Mouse (Mus musculus) spleen, postnatal 10 days (tissue): ENCODE measurements around the gene Mmp15.

ENCODE experiments used
- DNase-seq, 2 experiments: peaks; one replicate each; pipeline ENCODE4 v3.0.0; 2021 to 2022; ENCODE audit warnings: low spot score in 2 of 2

The Mmp15 gene

DNA sequence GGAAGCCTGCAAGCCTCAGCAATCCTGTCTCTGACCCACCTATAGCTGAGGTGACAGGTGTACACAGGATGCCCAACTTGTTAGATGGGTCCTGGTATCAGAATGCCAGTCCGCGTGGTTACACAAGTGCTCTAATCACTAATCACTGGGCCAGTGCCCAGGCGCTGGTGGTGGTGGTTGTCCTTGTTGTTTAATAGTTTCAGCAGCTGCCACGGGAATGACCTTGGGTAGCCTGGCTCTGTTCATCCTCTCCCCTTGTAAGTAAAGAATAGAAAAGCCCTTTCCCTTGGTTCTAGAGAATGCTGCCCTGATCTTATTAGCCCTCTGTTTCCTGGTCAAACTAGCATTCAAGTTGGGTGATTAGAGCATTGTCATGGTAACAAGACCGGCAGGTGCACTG lies 10.3 kb upstream of the Mmp15 start:
- DNase-seq: no peak

DNA sequence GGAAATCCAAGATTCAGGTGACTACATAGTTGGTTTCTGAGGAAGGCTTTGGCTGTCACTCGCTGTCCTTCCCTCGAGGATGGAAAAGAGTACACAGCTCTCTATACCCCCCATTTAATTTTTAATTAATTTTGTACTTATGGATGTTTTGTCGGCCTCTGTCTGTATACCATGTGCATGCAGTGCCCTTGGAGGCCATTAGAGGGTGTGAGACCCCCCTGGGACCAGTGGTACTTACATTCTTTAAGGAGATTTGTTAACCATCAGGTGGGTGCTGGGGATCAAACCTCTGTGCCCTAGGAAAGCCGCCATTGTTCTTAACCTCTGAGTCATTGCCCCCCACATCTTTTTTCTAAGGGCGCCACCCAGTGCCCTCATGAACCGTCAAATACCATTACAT lies 7.4 kb upstream of the Mmp15 start:
- DNase-seq: no peak

DNA sequence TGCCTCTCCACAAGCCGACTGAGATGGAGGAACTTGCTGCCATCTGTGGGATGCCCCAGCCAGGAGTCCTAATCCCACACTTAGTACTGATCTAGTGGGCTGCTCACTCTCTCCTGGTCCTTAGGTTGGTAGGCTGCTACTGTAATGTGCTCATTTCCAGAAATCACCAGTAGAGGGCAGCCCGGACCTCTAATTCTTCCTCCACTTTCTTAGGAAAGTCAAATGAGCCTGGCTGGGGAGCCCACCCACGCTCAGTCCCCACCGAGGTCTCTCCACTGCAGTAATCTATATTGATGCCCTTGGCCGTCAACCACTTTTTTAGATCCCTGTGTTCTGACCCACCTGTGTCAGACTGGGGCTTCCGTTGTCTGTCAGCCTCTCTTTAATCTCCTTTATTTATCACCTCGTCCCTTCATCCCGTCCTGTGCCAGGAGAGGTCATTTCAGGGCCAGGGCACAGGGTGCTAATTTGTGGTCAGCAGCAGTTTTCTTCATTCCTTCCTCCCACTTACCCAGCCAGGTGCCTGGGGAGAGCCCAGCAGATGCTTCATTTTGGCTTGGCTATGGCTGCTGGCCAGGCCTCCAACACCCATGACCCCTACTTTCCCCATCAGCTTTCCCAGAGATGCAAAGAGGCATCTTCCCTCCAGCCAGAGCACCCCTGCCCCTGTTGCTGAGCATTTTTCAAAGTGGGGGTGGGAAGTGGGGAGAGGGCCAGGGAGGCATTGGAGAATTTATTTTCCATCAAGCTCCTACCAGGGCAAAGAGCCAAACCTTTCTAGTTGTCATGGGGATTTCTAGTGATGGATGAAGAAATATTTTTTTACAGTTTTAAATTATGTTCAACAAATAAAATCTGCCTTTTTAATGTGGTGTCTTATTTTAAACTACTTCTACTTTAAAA lies 5.2 kb upstream of the Mmp15 start:
- DNase-seq: peak; percentile 45 to 75

DNA sequence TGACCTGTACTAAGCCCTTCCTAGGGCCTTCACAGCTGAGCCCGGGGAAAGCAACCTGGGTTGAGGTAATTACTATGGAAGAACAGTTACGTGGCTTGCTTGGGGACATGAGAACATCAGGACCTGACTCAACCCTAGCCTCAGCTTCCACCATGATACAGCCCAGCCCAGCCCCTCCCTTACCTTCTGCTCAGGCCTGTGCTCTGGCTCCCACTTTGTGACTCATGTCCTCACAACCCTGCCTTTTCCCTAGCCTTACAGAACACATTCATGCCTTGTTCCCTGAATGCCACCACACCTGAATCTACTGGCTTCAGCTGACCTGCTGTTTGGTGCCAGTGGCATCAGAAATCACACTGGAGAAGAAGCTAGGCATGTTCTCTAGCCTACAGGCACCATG lies 3.7 kb upstream of the Mmp15 start:
- DNase-seq: no peak

DNA sequence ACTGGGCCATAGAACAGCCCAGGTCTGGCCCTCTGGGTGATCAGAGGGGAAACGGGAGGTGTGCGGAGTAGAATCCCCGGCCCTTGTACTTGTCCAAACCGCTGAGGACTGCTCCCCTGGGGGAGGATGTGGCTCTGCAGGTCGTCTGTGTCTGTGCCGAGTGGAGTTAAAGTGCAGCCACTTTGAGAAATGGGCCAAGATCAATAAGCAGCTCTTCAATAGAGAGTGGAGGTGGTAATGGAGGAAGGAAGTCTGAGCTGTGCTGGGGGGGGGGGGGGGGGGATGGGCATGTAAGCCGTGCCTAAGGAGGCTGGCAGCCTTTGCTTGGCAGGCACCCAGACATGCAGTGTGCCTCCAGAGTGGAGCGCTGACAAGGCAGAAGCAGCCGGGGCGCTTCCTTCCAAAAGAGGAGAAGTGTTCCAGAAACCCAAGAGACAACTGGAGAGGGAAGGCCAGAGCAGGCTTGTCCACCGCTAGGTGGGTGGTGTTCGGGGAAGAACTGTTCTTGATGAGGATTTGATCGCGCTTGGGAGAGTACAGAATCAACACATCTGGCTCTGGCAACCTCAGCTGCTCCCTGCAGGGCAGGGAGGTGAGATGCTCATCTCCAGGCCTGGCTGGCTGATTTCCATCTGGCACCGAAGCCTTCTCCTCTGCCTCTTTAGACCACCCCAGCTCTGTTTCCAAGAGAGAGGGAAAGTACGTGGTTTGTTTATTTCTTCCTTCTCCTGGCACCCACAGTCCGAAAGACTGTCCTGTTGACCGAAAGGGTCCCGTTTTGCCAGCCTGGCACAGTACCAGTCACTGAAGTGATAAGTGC lies 3.0 kb upstream of the Mmp15 start:
- no peak for DNase-seq

DNA sequence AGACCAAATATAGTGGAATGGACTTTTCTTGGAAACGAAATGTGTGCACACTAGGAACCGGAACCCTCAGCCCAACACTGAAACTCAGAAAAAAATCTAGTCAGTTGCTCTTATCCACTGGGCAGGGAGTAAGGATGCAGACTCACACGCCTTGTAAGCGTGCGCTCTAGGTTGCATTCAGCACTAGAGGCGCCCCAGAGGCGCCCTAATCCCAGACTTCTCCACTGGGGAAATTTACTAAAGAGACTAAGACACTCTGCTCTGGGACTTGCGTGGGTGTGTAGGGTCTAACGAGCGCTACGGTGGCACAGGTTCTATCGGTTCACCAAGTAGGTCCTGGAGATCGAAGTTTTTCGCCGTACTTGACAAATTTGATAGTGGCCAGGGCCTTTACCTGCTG lies 607 bp upstream of the Mmp15 start:
- no peak for DNase-seq

DNA sequence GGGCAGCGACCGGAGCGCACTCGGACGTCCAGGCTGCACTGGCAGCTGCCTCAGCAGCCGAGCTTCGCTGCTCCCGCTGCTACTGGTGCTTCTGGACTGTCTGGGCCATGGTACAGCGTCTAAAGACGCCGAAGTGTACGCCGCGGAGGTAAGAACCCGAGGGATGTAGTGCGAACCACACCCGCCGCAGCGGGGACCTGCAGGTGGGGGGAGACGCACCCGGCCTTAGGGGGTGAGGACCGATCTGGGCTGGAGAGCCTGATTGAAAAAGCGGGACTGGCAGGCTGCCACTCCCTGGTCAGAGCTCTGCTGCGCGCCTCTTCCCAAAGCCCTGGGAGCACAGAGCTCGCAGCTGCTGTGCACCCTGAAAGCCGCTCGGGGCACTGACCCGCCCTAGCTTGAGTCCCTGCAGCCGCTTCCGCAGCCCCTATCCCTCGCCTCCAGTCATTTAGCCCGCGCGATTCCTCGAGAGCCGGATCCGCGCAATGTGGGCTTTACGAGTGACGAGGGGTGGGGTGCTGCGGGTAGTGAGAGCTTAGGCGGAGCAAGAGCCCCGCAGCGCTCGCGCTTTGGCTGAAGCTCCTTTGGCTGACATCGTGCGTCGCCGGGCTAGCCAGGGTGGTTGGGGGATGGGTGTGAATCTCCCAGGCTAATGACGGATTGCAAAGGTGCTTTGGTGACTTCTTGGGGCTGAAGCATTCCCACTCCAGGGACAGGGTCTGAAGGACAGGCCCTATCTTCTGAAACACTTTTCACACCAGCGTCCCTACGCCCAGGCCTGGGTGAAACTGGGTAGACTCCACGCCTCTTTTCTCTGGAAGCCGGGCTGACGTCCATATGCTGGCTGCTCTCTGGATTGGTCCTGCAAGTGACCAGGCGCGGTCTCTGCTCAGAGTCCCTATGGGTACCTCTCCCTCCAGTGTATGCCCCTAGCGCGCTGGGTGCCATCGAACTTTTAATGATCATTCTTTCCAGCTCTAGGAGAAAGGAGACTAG lies 1.1 kb downstream of the Mmp15 start:
- no peak for DNase-seq

DNA sequence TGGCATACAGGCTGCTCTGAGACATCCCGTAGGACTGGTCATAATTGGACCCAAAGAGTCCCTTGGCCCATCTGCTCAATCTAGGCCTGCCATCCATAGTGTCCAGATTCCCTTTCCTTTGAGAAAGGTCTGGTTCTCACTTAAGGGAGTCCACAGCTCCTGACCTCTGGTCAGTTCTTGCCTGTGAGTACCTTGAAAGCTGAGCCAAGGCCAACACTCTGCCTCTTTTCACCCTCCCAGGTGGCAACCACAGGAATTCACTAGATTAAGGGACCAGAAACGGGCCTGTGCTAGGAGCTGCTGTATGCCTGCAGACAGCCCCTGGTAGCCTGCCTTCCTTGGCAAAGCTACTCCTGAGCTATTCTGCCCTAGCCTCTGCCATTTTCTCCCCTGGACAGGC lies 2.5 kb downstream of the Mmp15 start:
- no peak for DNase-seq

DNA sequence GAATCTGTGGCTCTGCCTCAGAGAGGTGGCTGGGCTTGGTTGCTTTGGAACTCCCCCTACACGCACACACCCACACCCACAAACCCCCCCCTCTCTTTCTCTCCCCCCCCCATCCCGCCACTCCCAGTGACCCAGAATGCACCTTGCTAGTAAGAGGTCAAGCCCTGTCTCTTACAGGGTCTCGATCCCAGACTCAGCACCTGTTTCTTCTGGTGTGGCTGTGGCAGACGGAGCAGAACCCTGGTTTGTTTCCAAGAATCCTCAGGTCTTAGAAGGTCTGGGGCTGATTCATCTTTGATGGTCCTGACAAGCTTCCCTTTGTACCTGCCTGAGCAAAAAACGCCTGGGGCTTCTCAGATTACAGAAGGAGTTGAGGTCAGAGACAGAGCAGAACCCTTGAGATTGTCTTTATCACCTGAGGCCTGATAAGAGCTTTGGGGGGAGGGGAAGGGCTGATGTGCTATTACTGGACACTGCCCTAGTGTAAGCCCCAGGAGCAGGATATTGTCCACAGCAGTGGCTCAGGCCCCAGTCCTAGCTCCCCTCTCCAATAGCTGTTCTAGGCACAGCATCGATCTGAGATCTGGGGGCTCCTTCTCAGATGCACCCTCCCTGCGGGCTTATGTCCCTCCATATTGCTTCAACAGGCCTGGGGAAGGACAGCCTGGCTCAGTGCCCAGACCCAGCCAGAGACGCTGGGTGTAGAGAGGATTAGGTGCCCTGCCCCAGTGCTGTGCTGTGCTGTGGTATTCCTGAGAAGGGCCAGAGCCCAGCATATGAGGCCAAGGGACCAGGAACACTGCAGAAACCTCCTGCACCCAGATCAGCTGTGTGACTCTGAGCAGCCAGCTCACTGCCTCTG lies 6.7 kb downstream of the Mmp15 start:
- DNase-seq: no peak

DNA sequence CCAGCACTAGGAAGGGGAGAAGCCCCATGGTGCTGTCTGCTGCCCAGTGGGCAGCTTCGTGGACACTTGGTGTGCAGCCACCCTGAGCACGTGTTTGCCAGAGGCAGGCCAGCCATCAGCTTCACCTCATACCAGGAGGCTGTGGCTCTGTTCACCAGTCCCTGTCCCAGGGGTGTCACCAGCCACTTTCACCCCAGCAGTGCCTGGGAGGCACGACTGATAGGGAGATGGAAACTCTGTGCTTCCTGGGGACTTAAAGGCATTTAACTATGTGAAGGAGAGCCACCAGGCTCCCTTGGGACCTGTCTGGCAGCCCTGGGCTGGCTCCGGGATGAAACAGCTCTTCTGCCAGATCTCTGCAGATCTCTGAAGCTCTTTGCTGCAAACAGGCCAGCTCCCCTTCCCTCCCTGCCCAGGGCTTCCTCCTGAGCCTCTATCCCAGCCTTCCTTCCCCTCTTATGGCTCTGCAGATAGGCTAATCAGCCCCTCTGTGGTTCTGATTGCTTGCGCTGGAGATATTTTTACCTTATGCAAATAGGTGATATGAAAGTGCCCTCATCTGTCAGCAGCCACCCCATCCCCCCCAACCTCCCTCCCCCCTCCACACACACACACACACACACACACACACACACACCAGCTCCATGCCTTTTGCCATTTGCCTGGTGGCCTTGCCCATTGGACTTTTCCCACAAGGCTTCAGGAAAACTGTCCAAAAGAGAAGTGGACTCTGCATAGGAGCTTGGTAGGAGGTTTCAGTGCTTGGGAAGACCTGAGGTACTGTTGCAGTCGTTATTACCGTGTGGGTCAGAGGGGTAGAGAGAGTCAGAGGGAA lies 8.3 kb downstream of the Mmp15 start:
- DNase-seq: no peak

DNA sequence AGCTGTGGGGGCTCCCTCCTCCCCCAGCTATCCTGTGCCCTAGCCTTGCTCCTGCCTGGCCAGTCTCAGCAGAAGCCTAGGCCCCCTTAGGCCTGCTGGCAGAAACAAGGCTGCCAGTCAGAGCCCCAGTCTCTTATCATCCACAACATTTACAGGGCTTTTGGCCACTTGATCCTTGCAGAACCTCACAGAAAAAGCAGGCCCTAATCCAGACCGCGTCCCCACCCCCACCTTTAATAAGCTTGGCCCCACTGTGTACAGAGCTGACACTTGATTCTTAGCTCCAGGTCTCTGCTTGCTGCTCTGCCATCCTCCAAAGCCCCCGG lies 8.9 kb downstream of the Mmp15 start:
- DNase-seq: no peak

DNA sequence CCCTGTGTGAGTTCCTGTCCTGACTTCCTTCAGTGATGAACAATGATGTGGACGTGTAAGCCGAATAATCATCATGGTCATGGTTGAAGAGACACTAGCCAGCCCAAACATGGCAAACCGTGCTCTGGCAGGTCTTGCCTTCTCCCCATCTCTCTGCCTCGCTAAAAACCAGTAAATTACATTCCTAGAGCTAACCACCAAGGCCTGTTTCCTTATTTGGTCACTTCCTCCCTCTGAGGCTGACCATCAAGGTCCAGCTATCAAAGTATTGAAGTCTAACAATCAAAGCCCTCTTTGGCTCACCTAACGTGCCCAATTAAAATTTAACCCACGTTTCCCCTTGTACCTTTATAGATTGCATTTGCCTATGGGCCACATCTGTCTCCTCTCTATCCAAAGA lies 10.2 kb downstream of the Mmp15 start:
- DNase-seq: no peak

DNA sequence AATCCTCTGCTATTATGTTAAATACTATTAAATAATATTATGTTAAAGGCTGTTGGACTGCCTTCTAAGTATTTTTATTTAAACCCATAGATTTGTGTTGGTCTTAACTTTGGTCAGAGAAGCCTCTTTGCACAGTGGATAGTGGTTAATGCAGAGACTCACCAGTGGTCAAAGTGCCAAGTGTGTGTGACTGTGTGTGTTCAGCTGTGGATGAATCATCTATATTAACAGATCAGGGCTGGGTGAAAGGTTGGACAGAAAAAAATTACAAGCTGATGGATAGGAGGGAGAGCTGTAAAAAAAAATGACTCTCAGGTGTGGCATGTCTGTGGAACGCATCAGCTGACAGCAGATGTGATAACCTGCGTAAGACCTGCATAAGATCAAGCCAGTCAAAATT lies 11.8 kb downstream of the Mmp15 start:
- no peak for DNase-seq

DNA sequence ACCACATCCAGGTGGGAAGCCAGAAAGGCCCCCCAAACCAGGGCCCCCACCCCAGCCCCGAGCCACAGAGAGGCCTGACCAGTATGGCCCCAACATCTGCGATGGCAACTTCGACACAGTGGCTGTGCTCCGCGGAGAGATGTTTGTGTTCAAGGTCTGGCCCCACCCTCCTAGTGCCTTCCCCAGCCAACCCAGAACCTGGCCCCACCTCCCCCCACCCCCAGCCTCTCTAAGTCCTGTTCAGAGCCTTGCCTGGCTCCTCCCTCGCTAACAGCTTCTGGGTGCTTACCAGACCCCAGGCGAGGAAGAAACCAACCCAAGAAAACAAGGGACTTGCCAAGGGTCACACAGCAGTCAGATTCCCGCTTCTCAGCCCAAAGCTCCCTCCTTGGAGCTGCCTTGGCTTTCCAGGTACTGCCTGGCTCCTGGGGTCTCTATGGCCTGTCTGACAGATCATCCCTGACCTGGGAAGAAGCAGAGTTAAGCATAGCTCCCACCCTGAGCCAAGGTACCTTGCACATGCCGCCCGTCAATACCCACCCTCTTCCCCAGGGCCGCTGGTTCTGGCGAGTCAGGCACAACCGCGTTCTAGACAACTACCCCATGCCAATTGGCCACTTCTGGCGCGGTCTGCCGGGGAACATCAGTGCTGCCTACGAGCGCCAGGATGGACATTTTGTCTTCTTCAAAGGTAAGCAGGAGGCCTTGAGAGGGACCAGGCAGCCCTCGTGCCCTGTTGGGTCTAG lies 17.7 kb downstream of the Mmp15 start:
- DNase-seq: no peak

DNA sequence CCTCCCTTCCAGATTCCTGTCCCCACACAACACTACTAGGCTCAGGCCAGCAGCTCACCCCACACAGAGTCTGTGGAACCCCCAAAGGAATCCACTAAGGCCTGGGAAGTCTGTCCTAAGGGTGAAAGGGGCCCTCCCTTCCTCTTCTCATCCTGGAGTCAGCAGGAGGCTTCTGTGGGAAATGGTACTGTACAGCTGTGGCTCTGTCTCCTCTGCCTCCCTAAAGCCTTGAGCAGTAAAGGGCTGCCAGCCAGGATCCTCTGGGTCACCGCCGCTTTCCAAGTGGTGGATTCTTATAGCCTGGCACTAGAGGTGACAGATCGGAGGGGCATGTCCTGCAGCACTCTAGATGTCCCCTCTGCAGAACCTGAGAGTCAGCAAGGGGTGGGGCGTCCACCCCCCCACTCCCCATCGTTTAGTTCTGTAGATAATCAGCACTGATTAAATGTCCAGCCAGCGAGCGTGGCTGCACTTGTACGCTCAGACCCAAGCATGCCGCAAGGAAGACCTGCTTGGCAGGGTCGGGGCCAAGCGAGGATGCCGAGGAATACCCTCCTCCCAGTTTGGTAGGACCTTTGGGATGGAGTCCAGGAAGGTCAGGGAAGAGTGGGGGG lies 21.4 kb downstream of the Mmp15 start:
- DNase-seq: no peak

DNA sequence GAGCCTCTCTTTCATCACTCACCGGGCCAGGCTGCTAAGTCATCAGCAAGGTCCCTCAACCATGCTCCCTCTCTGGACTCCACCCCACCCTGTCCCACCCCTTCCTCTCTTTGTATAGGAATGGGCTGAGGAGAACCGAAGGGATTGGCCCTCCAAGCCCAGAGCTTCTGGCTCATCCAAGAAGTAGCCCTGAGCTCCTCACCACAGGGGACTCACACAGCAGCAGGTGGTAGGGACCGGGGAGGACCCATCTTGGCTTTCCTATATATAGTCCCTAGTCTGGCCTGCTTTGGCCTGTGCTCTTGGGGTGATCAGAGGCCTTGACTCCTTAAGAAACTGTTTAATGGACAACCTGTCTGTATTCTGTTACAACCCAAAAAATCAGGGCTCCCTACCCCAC lies 22.4 kb downstream of the Mmp15 start:
- no peak for DNase-seq

DNA sequence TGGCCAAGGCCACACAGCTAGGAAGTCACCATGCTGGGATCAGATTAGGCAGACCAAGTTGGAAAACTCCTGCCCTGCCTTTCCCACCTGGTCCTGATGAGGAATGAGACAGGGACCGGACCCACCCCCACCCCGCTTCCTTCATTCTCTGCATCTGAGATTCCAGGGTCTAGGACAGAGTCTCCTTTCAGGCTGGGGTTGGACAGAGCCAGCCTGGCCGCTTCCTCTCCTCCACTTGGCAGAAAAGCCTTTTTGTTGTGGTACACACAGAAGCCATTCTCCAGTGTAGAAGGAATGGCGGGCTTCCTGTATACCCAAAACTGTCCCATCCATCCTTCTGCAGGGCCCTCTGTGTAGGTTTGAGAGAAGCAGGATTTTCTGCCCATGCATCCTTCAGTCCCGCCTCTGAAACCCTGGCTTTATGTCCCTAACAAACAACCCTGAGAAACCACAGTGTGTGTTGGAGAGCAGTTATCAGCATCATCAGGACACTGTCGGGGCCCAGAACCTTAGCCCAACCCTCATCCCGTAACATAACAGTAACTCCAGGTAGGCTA lies 23.4 kb downstream of the Mmp15 start:
- DNase-seq: no peak

DNA sequence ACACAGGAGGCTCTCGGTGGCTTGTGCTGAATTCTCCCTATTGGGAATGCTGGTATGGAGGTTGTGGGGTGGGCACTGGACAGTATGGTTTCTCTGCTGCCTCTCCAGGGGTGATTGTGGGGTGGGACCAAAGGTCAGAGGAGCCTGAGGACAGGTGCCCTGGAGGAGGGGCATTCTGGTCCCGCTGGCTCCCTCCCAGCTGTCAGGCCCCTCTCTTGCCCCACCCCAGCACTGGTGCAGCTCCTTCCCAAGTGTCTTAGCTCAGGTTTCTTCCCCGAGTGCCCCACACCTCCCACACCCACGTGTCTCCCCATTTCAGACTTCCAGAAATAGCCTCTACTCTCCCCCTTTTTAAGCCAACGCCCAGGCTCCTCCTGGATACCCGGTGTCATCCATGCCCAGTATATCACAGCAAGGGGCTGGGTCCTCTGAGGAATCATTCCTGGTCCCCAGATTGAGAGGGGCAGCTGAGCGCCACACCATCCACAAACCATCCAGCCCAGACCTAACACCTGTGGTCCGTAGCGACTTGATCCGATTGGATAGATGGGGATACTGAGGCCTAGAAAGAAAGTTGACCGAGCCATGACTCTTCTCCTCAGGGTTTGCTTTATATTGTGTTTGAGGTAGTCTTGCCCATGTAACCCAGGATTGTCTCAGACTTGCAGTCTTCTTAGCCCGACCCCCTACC lies 24.4 kb downstream of the Mmp15 start:
- no peak for DNase-seq
